Mouse (Mus musculus): ENCODE results near the gene Kat8.

DNA sequence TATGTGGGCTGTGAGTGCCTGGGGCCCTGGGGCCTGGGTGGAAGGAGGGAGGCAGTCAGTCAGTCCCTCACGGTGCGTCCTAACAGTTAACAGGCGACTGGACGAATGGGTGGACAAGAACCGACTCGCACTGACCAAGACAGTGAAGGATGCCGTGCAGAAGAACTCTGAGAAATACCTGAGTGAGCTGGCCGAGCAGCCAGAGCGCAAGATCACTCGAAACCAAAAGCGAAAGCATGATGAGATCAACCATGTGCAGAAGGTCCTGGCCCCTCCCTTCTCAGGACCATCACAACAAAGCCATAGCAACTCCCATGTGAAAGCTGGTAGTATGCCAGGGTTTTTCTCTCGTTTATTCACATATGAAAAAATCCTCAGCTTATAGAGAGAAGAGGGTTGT lies 3.0 kb downstream of the Kat8 start:
- TF ChIP-seq CTCF (conservative IDR thresholded peaks at IDR 0.05; ENCODE audit: low read length) (no peak), POU5F1 (IDR thresholded peaks at IDR 0.05; ENCODE audit: borderline replicate concordance, low read length) (no peak), NANOG (IDR thresholded peaks at IDR 0.05; ENCODE audit: borderline replicate concordance, low read length) (no peak)

Measured in E14TG2a.4 (cell line).